Mouse (Mus musculus) kidney, postnatal 14 days (tissue): ENCODE measurements around the gene Selenom.

Source experiments
- DNase-seq: peaks from one replicate; pipeline ENCODE4 v3.0.0; 2022; ENCODE audit warnings: mixed read lengths

Selenom gene

GRCm38 (mm10) chr11:3554976-3555375 is 40.5 kb downstream of the Selenom start:
- no peak for DNase-seq

GRCm38 (mm10) chr11:3557852-3558251 is 43.4 kb downstream of the Selenom start:
- no peak for DNase-seq

GRCm38 (mm10) chr11:3560202-3560601 is 45.7 kb downstream of the Selenom start:
- DNase-seq: peak; percentile 61

GRCm38 (mm10) chr11:3563853-3564252 is 49.4 kb downstream of the Selenom start:
- DNase-seq: no peak

GRCm38 (mm10) chr11:3564451-3564850 is 50.0 kb downstream of the Selenom start:
- peak; percentile 56 for DNase-seq

- no peak for DNase-seq
These were observed 51.5 kb downstream of the Selenom start for GRCm38 (mm10) chr11:3566018-3566417.
